Mouse (Mus musculus) layer of hippocampus, adult 11-12 months (tissue): ENCODE data around the gene Polr1e.
"Not testable (repeated sequence)": the region's sequence is repeated elsewhere in the genome, so short reads cannot be mapped to it uniquely, and the experiment has no call there.

Experiments
- DNase-seq: peaks from one replicate; pipeline ENCODE4 v3.0.0; 2022; ENCODE audit warnings: low spot score

Gene Polr1e

GRCm38 (mm10) chr4:45018452-45018980 lies at the start of gene Polr1e:
Polr1e (plus strand) TSS chr4:45018583.
- peak; percentile 91 for DNase-seq

- DNase-seq, result no peak
Observed at GRCm38 (mm10) chr4:44970056-44970455, 48.3 kb upstream of the Polr1e start.

GRCm38 (mm10) chr4:44970612-44971110 lies 47.7 kb upstream of the Polr1e start:
- no peak for DNase-seq

- peak; percentile 94 for DNase-seq
Observed at GRCm38 (mm10) chr4:44973450-44973849, 44.9 kb upstream of the Polr1e start.

GRCm38 (mm10) chr4:44973871-44974270 lies 44.5 kb upstream of the Polr1e start:
- DNase-seq, result no peak

- no peak for DNase-seq
Observed at GRCm38 (mm10) chr4:44974331-44974730, 44.1 kb upstream of the Polr1e start.

- no peak for DNase-seq
Observed at GRCm38 (mm10) chr4:44976026-44976615, 42.3 kb upstream of the Polr1e start.

GRCm38 (mm10) chr4:44976921-44977710 lies 41.3 kb upstream of the Polr1e start:
- no peak for DNase-seq

GRCm38 (mm10) chr4:44978175-44978574 lies 40.2 kb upstream of the Polr1e start:
- DNase-seq, result no peak

GRCm38 (mm10) chr4:44979794-44980338 lies 38.5 kb upstream of the Polr1e start:
- no peak for DNase-seq

GRCm38 (mm10) chr4:44981280-44981973 lies 37.0 kb upstream of the Polr1e start, which contains the start of gene Grhpr:
Grhpr (plus strand) TSS chr4:44981395.
- DNase-seq, result peak; percentile 73

- DNase-seq, result no peak
Observed at GRCm38 (mm10) chr4:44981974-44982287, 36.5 kb upstream of the Polr1e start.

GRCm38 (mm10) chr4:44982440-44983130 lies 35.8 kb upstream of the Polr1e start:
- no peak for DNase-seq

- no peak for DNase-seq
Observed at GRCm38 (mm10) chr4:44983131-44983740, 35.1 kb upstream of the Polr1e start.

- DNase-seq, result no peak
Observed at GRCm38 (mm10) chr4:44990560-44990959, 27.8 kb upstream of the Polr1e start.

GRCm38 (mm10) chr4:44992330-44992729 lies 26.1 kb upstream of the Polr1e start:
- not testable (repeated sequence) for DNase-seq

GRCm38 (mm10) chr4:44993179-44993578 lies 25.2 kb upstream of the Polr1e start:
- not testable (repeated sequence) for DNase-seq

GRCm38 (mm10) chr4:44993847-44994246 lies 24.5 kb upstream of the Polr1e start:
- no peak for DNase-seq

- no peak for DNase-seq
Observed at GRCm38 (mm10) chr4:44994776-44995175, 23.6 kb upstream of the Polr1e start.

GRCm38 (mm10) chr4:44998071-44998470 lies 20.3 kb upstream of the Polr1e start:
- no peak for DNase-seq

- DNase-seq, result no peak
Observed at GRCm38 (mm10) chr4:45000001-45000400, 18.4 kb upstream of the Polr1e start.
